Mouse (Mus musculus) liver, embryonic 16.5 days (tissue): ENCODE measurements around the gene B4galt2. TPM values are rescaled to one million over a fixed set of nuclear protein-coding genes. Genes with fewer than 3 reads are reported as not detected.

ENCODE experiments used
- ATAC-seq: fragments of 200-750 bp; cut with Nextera tagmentation; 2 replicates; pipeline ENCODE4 v1.8.0; 2017; ENCODE audit warnings: low read depth, mild to moderate bottlenecking, moderate number of reproducible peaks, moderate library complexity
- H3K27ac ChIP-seq: fragments of 300-500 bp; sonication (generic); 2 replicates; pipeline ENCODE4 v1.5.1; 2014; ENCODE audit warnings: mild to moderate bottlenecking, low read length
- H3K27me3 ChIP-seq: fragments of 300-500 bp; sonication (generic); 2 replicates; pipeline ENCODE4 v1.6.1; 2014; ENCODE audit warnings: low read depth, low read length, mixed read lengths; ENCODE audit not compliant: control insufficient read depth, insufficient read depth
- H3K36me3 ChIP-seq: fragments of 300-500 bp; sonication (generic); 2 replicates; pipeline ENCODE4 v1.6.1; 2014; ENCODE audit warnings: mild to moderate bottlenecking; ENCODE audit not compliant: control insufficient read depth, insufficient read depth
- H3K4me1 ChIP-seq: fragments of 300-500 bp; sonication (generic); 2 replicates; pipeline ENCODE4 v1.6.1; 2014; ENCODE audit warnings: low read depth, low read length, mixed read lengths; ENCODE audit not compliant: control insufficient read depth
- H3K4me2 ChIP-seq: fragments of 300-500 bp; sonication (generic); 2 replicates; pipeline ENCODE4 v1.6.1; 2014; ENCODE audit warnings: low read depth, low read length, mixed read lengths
- H3K4me3 ChIP-seq: fragments of 300-500 bp; sonication (generic); 2 replicates; pipeline ENCODE4 v1.5.1; 2014; ENCODE audit warnings: low read depth, mild to moderate bottlenecking, low read length
- H3K9ac ChIP-seq: fragments of 300-500 bp; sonication (generic); 2 replicates; pipeline ENCODE4 v1.6.1; 2014; ENCODE audit warnings: low read depth, low read length
- H3K9me3 ChIP-seq: fragments of 300-500 bp; sonication (generic); replicated peaks from 2 replicates; pipeline ENCODE4 v1.6.1; 2016; ENCODE audit warnings: low read length; ENCODE audit not compliant: control insufficient read depth
- WGBS: fragments of 180-500 bp; shearing (Covaris S2); extraction: QIAGEN DNeasy Blood & Tissue Kit; methylation state at CpG from one replicate; pipeline ENCODE4 v1.1.7; 2014; ENCODE audit not compliant: insufficient replicate concordance; 5-methylcytosine and 5-hydroxymethylcytosine counted together
- polyA plus RNA-seq: library from polyadenylated mRNA; unstranded; fragments of >200 nt; fragmentation: Nextera tagmentation; extraction: Ambion mirVana; gene quantifications from 2 replicates; pipeline ENCODE4 v1.2.1, GENCODE M21; 2015

The B4galt2 gene
- 0.76 and 1.3 TPM in 2 replicates for polyA plus RNA-seq

DNA sequence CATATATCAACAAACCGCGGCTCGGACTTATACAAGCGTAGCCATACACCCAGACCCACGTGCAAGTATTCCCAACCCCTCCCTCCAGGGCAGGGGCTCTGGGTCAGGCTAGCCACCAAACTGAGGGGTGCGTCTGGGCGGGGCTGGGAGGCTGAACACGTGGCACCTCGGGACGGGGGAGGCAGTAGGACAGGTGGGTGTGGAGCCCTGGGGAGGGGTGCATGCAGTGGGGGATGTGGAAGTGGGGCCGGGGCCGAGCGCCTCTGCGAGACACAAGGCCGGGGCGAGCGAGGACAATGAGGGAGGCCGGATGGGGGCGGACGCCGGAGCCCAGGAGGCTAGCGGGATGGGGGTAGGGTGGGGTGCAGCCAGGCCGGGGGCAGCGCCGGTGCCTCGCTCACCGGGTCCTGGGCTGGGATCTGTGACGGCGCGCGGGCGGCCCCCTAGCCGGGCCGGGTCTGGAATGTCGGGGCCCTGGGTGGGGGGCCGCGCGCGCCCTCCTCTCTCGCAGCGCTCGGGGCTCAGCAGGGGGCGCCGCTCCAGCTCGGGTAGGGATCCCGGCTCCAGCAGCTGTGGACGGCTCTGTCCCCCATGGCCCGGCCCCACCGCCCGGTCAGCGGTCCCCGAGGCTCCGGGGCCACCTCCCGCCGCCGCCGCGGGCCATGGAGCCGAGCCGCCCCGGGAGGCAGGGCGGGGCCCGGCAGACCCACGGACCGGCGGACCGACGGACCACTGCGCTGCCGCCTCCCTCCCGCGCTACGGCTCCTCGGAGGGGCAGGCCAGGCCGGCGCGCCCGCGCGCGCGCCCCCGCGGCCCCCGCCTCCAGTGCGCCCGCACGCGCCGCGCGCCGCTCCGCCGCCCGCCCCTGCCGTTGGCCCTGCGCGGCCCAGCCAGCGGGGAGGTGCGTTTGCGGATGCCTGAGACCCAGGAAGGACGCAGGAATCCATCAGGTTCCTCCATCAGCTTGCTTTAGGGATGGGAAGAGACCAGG is at the start of gene B4galt2:
B4galt2 (minus strand) TSS at position 787 of the 991 bp plus-strand sequence.
- H3K4me2 ChIP-seq, result peak within 1 kb of the TSS; percentile 73
- H3K4me3 ChIP-seq, result peak within 1 kb of the TSS; percentile 57
- no peaks in the 10 kb centered on the region for H3K9me3 ChIP-seq
- H3K9ac ChIP-seq, result peak within 1 kb of the TSS; percentile 61
- peaks cover 19% of the 10 kb centered on the region for H3K36me3 ChIP-seq
- H3K4me1 ChIP-seq, result peaks cover 26% of the 10 kb centered on the region
- no peak within 1 kb of the TSS for H3K27ac ChIP-seq
- 2% methylated on average over 100 of the region's 103 CpGs for WGBS
- ATAC-seq, result no peak
- peaks cover 49% of the 10 kb centered on the region for H3K27me3 ChIP-seq

- Histone ChIP-seq H3K4me2 (peak within 1 kb of the TSS; percentile 74), H3K4me1 (peaks cover 35% of the 10 kb centered on the region), H3K9ac (peak within 1 kb of the TSS; percentile 60), H3K27me3 (peaks cover 60% of the 10 kb centered on the region), H3K27ac (peak within 1 kb of the TSS; percentile 64), H3K4me3 (peak within 1 kb of the TSS; percentile 44), H3K36me3 (no peaks in the 10 kb centered on the region), H3K9me3 (no peaks in the 10 kb centered on the region)
- peak; percentile 4; the same call in 1 of the 2 replicates for ATAC-seq
- WGBS, result 4% methylated on average over 33 of the region's 33 CpGs
Observed at GRCm38 (mm10) chr4:117929391-117929881, 46.1 kb upstream of the B4galt2 start, which contains the start of gene Artn. Artn (minus strand) TSS chr4:117929763.

DNA sequence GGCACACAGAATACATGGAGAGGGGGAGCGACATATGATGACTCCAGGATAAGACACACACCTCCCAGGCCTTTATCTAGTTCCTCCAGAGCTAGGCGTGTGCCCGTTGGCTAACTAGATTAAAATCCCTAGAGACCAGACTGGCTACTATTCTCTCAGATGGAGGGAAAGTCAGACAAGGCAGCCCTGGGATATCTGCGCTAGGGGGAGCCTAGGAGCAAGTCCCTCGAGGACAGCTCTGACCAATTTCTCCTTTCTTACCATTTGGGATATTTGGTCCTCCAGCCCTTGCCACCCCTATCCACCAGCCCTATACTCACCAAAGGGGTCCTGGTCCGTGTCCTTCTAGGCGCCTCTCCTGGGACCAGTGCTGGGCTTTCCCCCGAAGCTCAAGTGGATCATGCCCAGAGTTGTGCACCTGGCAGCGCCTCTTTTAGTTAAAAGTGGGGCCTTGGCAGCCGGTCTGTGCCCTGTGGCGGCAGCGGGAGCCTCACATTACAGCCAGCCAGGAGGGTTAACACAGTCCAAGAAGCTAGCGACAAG is 45.5 kb upstream of the B4galt2 start:
- Histone ChIP-seq H3K4me1 (peaks cover 35% of the 10 kb centered on the region), H3K36me3 (no peaks in the 10 kb centered on the region), H3K27me3 (peaks cover 65% of the 10 kb centered on the region), H3K4me2 (peak overlapping the region; percentile 74), H3K27ac (peak overlapping the region; percentile 64), H3K4me3 (peak overlapping the region; percentile 44), H3K9me3 (no peaks in the 10 kb centered on the region), H3K9ac (peak overlapping the region; percentile 60)
- 1% methylated on average over 13 of the region's 13 CpGs for WGBS
- ATAC-seq, result peak; percentile 94

- ATAC-seq, result peak; percentile 42; the same call in 1 of the 2 replicates
- Histone ChIP-seq H3K9ac (peak overlapping the region; percentile 38), H3K4me2 (peak overlapping the region; percentile 74), H3K27ac (0 out of 2 replicates have a peak overlapping the region, but pooled peaks have one; percentile 35), H3K4me1 (peaks cover 35% of the 10 kb centered on the region), H3K4me3 (peak overlapping the region; percentile 44), H3K27me3 (peaks cover 71% of the 10 kb centered on the region), H3K9me3 (no peaks in the 10 kb centered on the region), H3K36me3 (no peaks in the 10 kb centered on the region)
- 13% methylated on average over 6 of the region's 6 CpGs for WGBS
Observed at GRCm38 (mm10) chr4:117928234-117928633, 44.9 kb upstream of the B4galt2 start.

DNA sequence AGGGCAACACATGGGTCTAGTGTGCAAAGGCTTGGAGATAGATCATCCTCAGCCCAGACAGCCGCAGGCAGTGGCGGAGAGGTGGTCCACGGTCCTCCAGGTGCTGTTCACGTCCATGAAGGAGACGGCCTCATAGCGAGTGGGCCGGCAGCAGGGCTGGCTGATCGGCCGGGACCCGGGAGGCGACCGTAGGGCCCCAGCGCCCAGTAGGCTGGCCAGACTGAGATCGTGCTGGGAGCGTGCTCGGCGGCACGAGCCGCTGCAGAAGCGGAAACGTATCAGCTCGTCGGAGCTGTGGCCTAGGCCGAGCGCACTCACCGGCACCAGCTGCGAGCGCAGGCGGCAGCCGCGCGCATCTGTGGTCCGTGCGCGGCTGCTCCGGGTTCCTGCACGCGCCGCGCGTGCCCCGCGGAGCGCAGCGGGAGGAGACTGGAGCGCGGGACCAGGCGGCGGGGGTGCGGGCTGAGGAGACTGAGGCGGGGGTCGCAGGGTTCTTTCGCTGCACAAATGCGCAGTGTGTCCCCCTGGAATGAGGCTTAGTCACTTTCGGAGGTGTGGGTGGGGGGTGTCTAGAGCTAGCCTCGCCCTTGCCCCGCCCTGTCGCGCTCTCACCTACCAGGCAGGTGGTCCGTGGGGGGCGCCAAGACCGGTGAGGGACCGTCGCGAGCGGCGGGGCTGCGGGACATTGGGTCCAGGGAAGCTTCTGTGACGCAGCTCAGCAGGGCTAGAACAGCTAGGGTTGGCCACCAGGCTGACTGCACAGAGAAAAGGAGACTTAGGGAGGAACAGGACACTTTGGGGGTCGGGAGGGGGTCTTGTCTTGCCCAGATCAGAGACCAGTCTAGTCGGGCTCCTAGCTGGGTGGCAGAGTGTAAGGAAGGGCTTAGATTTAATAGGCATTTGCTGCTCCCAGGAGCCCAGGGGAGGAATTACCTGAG is 43.5 kb upstream of the B4galt2 start:
- Histone ChIP-seq H3K36me3 (no peaks in the 10 kb centered on the region), H3K9ac (0 out of 2 replicates have a peak overlapping the region, but pooled peaks have one; percentile 6), H3K9me3 (no peaks in the 10 kb centered on the region), H3K4me1 (peaks cover 35% of the 10 kb centered on the region), H3K4me2 (peak overlapping the region; percentile 64), H3K27ac (no peak overlapping the region), H3K27me3 (peaks cover 79% of the 10 kb centered on the region), H3K4me3 (peak overlapping the region; percentile 53)
- ATAC-seq, result no peak
- 2% methylated on average over 71 of the region's 71 CpGs for WGBS

DNA sequence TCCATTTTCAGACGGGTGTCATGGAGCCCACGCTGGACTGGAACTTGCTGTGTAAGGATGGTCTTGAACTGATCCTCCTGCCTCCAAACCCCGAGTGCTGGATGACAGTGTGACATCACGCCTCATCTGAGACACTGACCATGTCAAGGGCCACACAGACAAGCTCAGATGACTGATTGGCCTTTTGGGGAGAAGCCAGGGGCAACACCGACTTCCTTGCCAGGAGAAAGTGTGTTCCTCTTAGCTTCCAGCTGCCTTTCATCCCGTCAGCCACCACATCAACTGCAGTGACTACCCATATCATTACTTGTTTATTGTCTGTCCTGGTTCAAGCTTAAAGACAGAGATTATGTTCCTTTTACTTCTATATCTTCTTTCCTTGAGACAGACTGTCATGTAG is 41.6 kb upstream of the B4galt2 start:
- Histone ChIP-seq H3K4me2 (no peak overlapping the region), H3K27me3 (peaks cover 73% of the 10 kb centered on the region), H3K36me3 (no peaks in the 10 kb centered on the region), H3K4me1 (peaks cover 34% of the 10 kb centered on the region), H3K9ac (no peak overlapping the region), H3K9me3 (no peaks in the 10 kb centered on the region), H3K4me3 (no peak overlapping the region), H3K27ac (no peak overlapping the region)
- WGBS, result 41% methylated on average over 5 of the region's 6 CpGs
- ATAC-seq, result no peak

DNA sequence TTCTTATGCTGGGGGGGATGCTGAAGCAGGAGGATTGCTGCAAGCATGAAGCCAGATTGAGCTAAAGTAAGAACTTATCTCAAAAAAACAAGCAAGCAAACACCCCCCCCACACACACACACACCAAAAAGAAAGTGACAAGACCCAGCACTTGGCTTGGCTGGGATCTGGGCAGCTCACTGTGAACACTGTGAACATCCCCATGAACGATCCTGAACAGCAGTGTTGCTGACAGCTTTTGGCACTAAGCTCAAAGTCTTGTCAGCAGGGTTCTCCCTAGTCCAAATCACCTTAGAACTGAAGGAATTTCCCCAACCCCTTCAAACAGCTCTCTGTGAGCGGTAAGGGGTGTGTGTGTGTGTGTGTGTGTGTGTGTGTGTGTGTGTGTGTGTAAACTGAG is 40.2 kb upstream of the B4galt2 start:
- no peak overlapping the region for H3K4me3 ChIP-seq
- ATAC-seq, result no peak
- no peaks in the 10 kb centered on the region for H3K9me3 ChIP-seq
- 67% methylated on average over 2 of the region's 2 CpGs for WGBS
- no peak overlapping the region for H3K9ac ChIP-seq
- H3K36me3 ChIP-seq, result no peaks in the 10 kb centered on the region
- no peak overlapping the region for H3K4me2 ChIP-seq
- H3K27ac ChIP-seq, result no peak overlapping the region
- peaks cover 60% of the 10 kb centered on the region for H3K27me3 ChIP-seq
- H3K4me1 ChIP-seq, result peaks cover 20% of the 10 kb centered on the region

- Histone ChIP-seq H3K9ac (no peak overlapping the region), H3K4me3 (no peak overlapping the region), H3K36me3 (no peaks in the 10 kb centered on the region), H3K27ac (no peak overlapping the region), H3K4me1 (peaks cover 11% of the 10 kb centered on the region), H3K9me3 (no peaks in the 10 kb centered on the region), H3K27me3 (peaks cover 39% of the 10 kb centered on the region), H3K4me2 (no peak overlapping the region)
- WGBS, result 67% methylated on average over 2 of the region's 2 CpGs
- no peak for ATAC-seq
Observed at GRCm38 (mm10) chr4:117921358-117921757, 38.1 kb upstream of the B4galt2 start.
